Mouse (Mus musculus) lung, postnatal 0 days (tissue): ENCODE measurements around the gene Defb45. TPM values are rescaled to one million over a fixed set of nuclear protein-coding genes. Genes with fewer than 3 reads are reported as not detected.

Experiments used
- ATAC-seq: fragments of 200-750 bp; cut with Nextera tagmentation; 2 replicates; pipeline ENCODE4 v1.8.0; 2017; ENCODE audit warnings: moderate library complexity
- DNase-seq: peaks from one replicate; pipeline ENCODE4 v3.0.0-alpha.2; 2016; ENCODE audit warnings: low spot score
- H3K27ac ChIP-seq: fragments of 300-500 bp; sonication (generic); 2 replicates; pipeline ENCODE4 v1.5.1; 2014; ENCODE audit warnings: antibody characterized with exemption, mild to moderate bottlenecking, low read length, mixed read lengths
- H3K27me3 ChIP-seq: fragments of 300-500 bp; sonication (generic); replicated peaks from 2 replicates; pipeline ENCODE4 v1.6.1; 2014; ENCODE audit warnings: low read length, mixed read lengths; ENCODE audit not compliant: insufficient read depth
- H3K36me3 ChIP-seq: fragments of 300-500 bp; sonication (generic); 2 replicates; pipeline ENCODE4 v1.6.1; 2014; ENCODE audit warnings: low read length, mixed read lengths; ENCODE audit not compliant: insufficient read depth
- H3K4me1 ChIP-seq: fragments of 300-500 bp; sonication (generic); 2 replicates; pipeline ENCODE4 v1.6.1; 2014; ENCODE audit warnings: antibody characterized with exemption, low read depth, low read length, mixed read lengths; ENCODE audit not compliant: insufficient read depth
- H3K4me2 ChIP-seq: fragments of 300-500 bp; sonication (generic); replicated peaks from 2 replicates; pipeline ENCODE4 v1.6.1; 2014; ENCODE audit warnings: low read depth, mild to moderate bottlenecking, low read length, moderate library complexity, mixed read lengths
- H3K4me3 ChIP-seq: fragments of 300-500 bp; sonication (generic); 2 replicates; pipeline ENCODE4 v1.5.1; 2014; ENCODE audit warnings: low read depth, low read length
- H3K9ac ChIP-seq: fragments of 300-500 bp; sonication (generic); replicated peaks from 2 replicates; pipeline ENCODE4 v1.6.1; 2014; ENCODE audit warnings: low read depth, mild to moderate bottlenecking
- H3K9me3 ChIP-seq: fragments of 300-500 bp; sonication (generic); 2 replicates; pipeline ENCODE4 v1.6.1; 2016; ENCODE audit warnings: low read length, mixed read lengths
- CTCF ChIP-seq: IDR thresholded peaks from 2 replicates; pipeline ENCODE4 v1.5.1; 2016; ENCODE audit warnings: antibody characterized with exemption, mild to moderate bottlenecking
- EP300 ChIP-seq: IDR thresholded peaks from 2 replicates; pipeline ENCODE4 v1.6.1; 2016; ENCODE audit warnings: antibody characterized with exemption, mild to moderate bottlenecking, control low read depth
- WGBS: fragments of 180-500 bp; shearing (Covaris S2); extraction: QIAGEN DNeasy Blood & Tissue Kit; methylation state at CpG from one replicate; pipeline ENCODE4 v1.1.7; 2014; 5-methylcytosine and 5-hydroxymethylcytosine counted together
- polyA plus RNA-seq: library from polyadenylated mRNA; unstranded; fragments of >200 nt; fragmentation: Nextera tagmentation; extraction: Ambion mirVana; gene quantifications from 2 replicates; pipeline ENCODE4 v1.2.1, GENCODE M21; 2015

The Defb45 gene
- polyA plus RNA-seq, 1 experiment from 2014 or later, result not detected

DNA sequence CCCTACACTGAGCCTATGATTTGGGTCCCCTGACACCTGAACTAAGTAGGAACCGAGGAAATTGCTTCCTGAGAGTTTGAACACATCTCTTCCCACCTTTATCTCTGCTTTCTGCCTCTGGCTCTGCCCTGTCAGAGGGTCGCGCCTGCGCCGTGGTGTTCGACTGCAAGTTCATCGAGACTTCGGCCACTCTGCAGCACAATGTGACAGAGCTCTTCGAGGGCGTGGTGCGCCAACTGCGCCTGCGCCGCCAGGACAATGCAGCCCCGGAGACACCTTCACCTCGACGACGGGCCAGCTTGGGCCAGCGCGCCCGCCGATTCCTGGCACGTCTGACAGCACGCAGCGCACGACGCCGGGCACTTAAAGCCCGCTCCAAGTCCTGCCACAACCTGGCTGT, 35.1 kb upstream of the Defb45 start:
- DNase-seq, result no peak
- no peak for ATAC-seq
- peaks cover 5% of the 10 kb centered on the region; the same call in 1 of the 2 replicates for H3K4me1 ChIP-seq
- TF ChIP-seq EP300 (no peak), CTCF (no peak)
- no peak overlapping the region for H3K4me2 ChIP-seq
- H3K27me3 ChIP-seq, result no peaks in the 10 kb centered on the region
- no peaks in the 10 kb centered on the region for H3K9me3 ChIP-seq
- H3K9ac ChIP-seq, result no peak overlapping the region
- 65% methylated on average over 29 of the region's 29 CpGs for WGBS
- H3K4me3 ChIP-seq, result no peak overlapping the region
- H3K27ac ChIP-seq, result no peak overlapping the region
- H3K36me3 ChIP-seq, result 0 out of 2 replicates have a peak, but pooled peaks cover 3% of the 10 kb centered on the region

DNA sequence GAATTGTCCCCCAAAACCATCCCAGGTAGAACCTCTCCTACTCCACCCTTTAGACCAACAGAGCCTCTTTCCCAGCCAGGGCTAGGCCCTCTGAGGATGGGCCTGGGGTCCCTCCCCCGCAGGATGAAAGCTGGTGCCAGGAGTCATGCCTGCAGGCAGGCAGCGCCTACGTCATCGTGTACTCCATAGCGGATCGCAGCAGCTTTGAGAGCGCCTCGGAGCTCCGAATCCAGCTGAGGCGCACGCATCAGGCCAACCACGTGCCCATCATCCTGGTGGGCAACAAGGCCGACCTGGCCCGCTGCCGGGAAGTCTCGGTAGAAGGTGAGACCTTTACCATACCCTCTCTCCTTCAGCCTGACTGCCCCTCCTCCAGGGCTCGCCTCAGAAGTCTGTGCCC, 34.1 kb upstream of the Defb45 start:
- H3K27ac ChIP-seq, result 0 out of 2 replicates have a peak overlapping the region, but pooled peaks have one; percentile 27
- peaks cover 5% of the 10 kb centered on the region; the same call in 1 of the 2 replicates for H3K4me1 ChIP-seq
- no peak overlapping the region for H3K9ac ChIP-seq
- H3K4me2 ChIP-seq, result 0 out of 2 replicates have a peak overlapping the region, but pooled peaks have one; percentile 14
- whole genome bisulfite sequencing, result 9% methylated on average over 15 of the region's 17 CpGs
- H3K27me3 ChIP-seq, result no peaks in the 10 kb centered on the region
- TF ChIP-seq CTCF (no peak), EP300 (no peak)
- H3K36me3 ChIP-seq, result 0 out of 2 replicates have a peak, but pooled peaks cover 3% of the 10 kb centered on the region
- DNase-seq (peak; percentile 61), ATAC-seq (no peak)
- H3K4me3 ChIP-seq, result no peak overlapping the region
- no peaks in the 10 kb centered on the region for H3K9me3 ChIP-seq

DNA sequence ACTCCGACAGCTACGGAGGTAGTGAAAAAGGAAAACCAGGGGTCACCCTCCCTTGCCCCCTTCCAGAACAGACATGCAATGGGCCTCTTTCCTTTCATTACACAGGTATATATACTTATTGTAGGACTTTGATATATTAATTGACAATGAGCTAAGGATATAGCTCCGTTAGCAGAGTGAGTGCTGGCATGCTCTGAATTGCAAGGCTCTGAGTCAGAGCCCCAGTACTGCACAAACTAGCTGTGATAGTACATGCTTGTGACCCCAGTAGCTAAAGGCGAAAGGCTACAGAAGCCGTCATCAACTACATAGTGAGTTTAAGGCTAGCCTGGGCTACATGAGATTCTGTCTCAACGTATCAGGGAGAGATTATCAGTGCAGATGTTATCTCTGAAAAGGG, 30.7 kb upstream of the Defb45 start:
- ATAC-seq (no peak), DNase-seq (no peak)
- 77% methylated on average over 6 of the region's 6 CpGs for WGBS

DNA sequence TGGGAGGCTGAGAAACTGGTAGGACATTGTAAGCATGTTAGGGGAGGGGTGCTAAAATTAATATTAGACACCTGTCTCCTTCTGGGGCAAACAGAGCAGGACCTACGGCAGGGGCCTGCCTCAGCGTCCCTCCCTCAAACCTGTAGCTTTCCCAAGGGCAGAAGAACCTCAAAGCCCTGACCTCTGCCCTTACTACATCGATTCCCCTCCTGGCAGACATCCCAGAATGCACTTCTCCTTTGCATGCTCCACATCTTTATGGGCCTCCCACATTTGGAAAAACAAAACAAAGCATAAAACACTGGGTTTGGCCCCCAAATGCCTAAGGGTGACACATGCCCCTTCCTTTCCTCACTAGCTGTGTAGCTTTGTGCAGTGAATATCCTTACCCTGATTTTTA, 30.0 kb upstream of the Defb45 start:
- Histone ChIP-seq H3K27me3 (no peaks in the 10 kb centered on the region), H3K4me2 (peak overlapping the region; percentile 1; the same call in 1 of the 2 replicates), H3K4me3 (no peak overlapping the region), H3K9me3 (no peaks in the 10 kb centered on the region), H3K9ac (no peak overlapping the region), H3K36me3 (0 out of 2 replicates have a peak, but pooled peaks cover under 1% of the 10 kb centered on the region), H3K27ac (no peak overlapping the region), H3K4me1 (no peaks in the 10 kb centered on the region)
- ATAC-seq (no peak), DNase-seq (no peak)
- no peak for TF ChIP-seq EP300
- TF ChIP-seq CTCF, result no peak
- WGBS, result 52% methylated on average over 3 of the region's 3 CpGs

More for the DNA sequence above, 30.7 kb upstream of the Defb45 start:
- no peaks in the 10 kb centered on the region for H3K4me1 ChIP-seq
- H3K4me2 ChIP-seq, result no peak overlapping the region
- H3K9me3 ChIP-seq, result no peaks in the 10 kb centered on the region
- no peak overlapping the region for H3K27ac ChIP-seq
- no peak overlapping the region for H3K4me3 ChIP-seq
- TF ChIP-seq EP300 (no peak), CTCF (no peak)
- H3K27me3 ChIP-seq, result no peaks in the 10 kb centered on the region
- no peak overlapping the region for H3K9ac ChIP-seq
- H3K36me3 ChIP-seq, result 0 out of 2 replicates have a peak, but pooled peaks cover 3% of the 10 kb centered on the region

DNA sequence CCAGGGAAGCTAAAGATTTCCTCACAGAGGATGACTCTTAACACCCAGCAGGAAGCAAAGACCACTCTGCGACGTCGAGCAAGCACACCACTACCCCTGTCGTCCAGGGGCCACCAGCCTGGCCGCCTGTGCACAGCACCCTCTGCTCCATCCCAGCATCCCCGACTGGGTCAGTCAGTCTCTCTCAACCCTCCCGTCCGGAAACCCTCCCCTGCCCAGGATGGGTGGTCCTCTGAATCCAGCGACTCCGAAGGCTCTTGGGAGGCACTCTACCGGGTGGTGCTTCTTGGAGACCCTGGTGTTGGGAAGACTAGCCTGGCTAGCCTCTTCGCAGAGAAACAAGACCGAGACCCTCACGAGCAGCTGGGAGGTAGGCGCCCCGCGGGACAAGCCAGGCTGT, 28.9 kb upstream of the Defb45 start:
- Histone ChIP-seq H3K4me1 (no peaks in the 10 kb centered on the region), H3K9ac (peak overlapping the region; percentile 56; the same call in 1 of the 2 replicates), H3K9me3 (no peaks in the 10 kb centered on the region), H3K27ac (no peak overlapping the region), H3K4me2 (peak overlapping the region; percentile 69), H3K4me3 (peak overlapping the region; percentile 53), H3K27me3 (no peaks in the 10 kb centered on the region), H3K36me3 (no peaks in the 10 kb centered on the region)
- no peak for DNase-seq
- TF ChIP-seq EP300, result no peak
- TF ChIP-seq CTCF, result no peak
- WGBS, result 45% methylated on average over 17 of the region's 17 CpGs
- no peak for ATAC-seq

DNA sequence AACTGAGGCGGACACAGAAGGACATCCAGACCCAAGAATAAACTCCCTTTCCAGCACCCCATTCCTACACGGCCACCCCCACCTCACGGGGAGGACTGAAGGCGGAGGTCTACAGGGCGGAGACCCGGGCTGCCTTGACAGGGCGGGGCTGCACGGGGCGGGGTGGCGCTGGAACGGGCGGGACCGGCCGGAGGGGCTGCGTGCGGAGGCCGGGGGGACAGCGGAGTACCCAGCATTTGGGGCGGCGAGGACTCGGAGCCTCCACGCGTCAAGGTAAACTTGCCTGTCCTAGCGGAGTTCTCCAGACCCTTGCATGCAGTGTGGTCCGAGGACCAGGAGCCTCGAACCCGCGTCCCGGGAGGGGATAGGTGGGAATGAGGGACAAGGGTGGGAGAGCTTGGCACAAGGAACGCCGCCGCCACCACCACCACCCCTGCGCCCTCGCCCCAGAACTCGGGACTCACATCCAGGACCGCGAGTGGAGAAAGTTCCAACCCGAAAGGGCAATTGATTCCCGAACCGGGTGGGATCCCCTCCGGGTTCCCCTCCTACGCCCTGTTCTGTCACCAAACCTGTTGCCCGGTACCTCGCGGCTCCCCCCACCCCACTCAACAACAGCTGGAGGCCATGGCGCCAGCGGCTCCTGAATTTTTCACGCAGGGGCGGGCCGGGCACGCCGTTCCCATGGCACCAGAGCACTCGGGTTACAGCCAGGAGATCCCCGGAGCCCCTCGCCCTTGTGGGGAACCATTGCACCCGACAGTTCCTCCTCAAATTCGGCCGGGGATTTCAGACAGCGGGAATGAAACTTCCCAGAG, 27.8 kb upstream of the Defb45 start, which contains the start of gene Rem1:
TSS of gene Rem1 (plus strand) at position 178 of the 818 bp plus-strand sequence.
- no peaks in the 10 kb centered on the region for H3K9me3 ChIP-seq
- 1% methylated on average over 51 of the region's 59 CpGs for WGBS
- H3K27me3 ChIP-seq, result no peaks in the 10 kb centered on the region
- H3K9ac ChIP-seq, result peak within 1 kb of the TSS; percentile 56
- peak within 1 kb of the TSS; percentile 69 for H3K4me2 ChIP-seq
- peak within 1 kb of the TSS; percentile 72; the same call in 1 of the 2 replicates for H3K27ac ChIP-seq
- DNase-seq (peak; percentile 61), ATAC-seq (peak; percentile 79)
- H3K36me3 ChIP-seq, result no peaks in the 10 kb centered on the region
- H3K4me3 ChIP-seq, result peak within 1 kb of the TSS; percentile 53
- TF ChIP-seq EP300 (no peak), CTCF (no peak)
- H3K4me1 ChIP-seq, result no peaks in the 10 kb centered on the region
